Mouse (Mus musculus): Measurements from ENCODE around the gene Dido1. TPM values are rescaled to one million over a fixed set of nuclear protein-coding genes. Genes with fewer than 3 reads are reported as not detected.

Gene Dido1
- polyA plus RNA-seq, 1 experiment from 2014 or later = 29.6 TPM

DNA sequence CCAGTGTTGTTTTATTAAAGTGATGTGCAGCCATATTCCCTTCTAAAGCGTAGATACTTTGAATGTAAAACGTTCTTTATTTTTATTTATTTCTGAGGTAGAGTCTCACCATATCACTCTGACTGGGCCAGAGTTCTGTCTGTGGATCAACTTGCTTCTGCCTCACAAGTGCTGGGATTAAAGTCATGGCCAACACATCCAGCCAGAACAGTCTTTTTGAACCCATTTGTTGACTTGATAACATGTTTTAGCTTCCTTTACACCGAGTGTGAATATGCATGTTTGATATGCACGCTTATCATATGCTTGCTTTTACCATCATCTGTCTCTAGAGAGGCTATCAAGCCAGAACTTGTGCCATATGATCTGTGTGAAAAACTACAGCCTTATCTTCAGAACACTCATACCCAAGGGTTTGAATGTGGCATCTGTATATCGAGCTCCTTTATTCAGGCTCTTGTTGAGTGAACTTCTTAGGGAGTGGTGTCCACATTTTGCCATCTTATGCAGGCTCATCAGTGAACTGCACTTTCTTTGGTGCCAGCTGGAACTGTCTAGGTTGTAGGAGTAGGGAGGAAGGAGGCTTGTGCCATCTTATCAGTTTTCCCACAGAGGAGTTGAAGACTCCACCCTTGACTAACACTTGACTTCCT is 2.4 kb upstream of the Dido1 start:
- Histone ChIP-seq H3K9ac (replicated peaks) (no peak overlapping the region), H3K9me3 (no peaks in the 10 kb centered on the region), H3K27ac (replicated peaks) (no peak overlapping the region), H3K4me1 (peaks cover 37% of the 10 kb centered on the region), H3K36me3 (peaks cover 27% of the 10 kb centered on the region), H3K4me2 (replicated peaks) (no peak overlapping the region), H3K4me3 (no peak overlapping the region), H3K27me3 (no peaks in the 10 kb centered on the region)
- 92% methylated on average over 5 of the region's 5 CpGs for WGBS
- ATAC-seq (replicated peaks) = no peak

DNA sequence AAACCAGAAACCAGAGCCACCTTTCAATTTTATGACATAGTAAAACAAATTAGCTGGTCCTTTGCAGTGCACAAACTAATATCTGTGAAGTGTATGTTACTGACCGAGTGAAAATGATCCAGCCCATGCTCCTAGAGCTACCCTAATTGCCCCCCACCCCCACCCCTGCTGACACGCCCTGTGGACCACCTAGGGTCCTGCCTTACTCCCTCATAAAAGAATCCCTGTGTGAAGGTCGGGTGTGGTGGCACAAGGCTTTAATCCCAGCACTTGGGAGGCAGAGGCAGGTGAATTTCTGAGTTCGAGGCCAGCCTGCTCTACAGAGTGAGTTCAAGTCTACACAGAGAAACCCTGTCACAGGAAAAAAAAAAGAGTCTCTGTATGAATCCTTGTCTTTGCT is 1.7 kb upstream of the Dido1 start:
- ATAC-seq (replicated peaks) = no peak
- 71% methylated on average over 4 of the region's 4 CpGs for WGBS

DNA sequence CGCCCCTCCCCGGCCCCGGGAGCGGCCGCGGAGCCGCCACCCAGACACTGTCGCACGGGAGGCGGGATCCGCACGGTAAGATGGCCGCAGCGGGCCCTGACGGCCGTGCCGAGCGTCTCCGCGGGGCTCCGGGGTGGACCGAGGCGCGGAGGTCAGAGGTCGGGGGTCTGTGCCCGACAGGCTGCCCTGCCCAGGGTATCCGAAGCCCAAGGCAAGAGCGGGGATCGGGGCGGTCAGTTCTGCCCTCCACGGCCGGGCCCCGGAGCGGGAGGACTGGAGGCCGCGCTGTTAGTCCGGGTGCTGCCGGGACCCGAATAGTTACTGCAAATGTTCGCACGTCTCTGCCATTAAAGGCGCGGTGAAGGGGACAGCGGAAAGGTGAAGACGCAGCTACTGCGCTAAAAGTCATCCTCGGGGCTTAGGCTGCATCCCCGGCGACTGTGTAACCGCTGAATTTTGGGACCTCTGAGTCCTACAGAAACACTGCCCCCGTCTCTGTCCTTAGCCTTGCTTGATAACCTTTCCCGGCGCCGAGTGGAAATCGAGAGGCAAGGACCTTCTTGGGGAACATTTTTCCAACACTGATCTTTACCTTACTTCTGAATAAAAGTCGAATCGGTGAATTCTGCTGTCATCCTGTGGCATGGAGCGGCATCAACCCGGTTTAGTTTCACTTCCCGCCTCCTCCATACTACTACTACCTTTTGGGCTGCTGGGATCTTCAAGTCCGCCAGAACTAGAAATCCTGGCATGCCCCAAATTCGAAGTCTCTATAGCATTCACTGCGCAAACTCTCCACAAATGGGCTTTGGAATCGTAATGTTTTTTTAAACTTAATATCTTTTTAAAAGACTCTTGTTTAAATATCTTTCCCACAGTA is 717 bp upstream of the Dido1 start:
- Histone ChIP-seq H3K27ac (replicated peaks) (peak overlapping the region; percentile 81), H3K9me3 (no peaks in the 10 kb centered on the region), H3K4me1 (peaks cover 41% of the 10 kb centered on the region), H3K4me2 (replicated peaks) (peak overlapping the region; percentile 74), H3K36me3 (peaks cover 20% of the 10 kb centered on the region), H3K9ac (replicated peaks) (peak overlapping the region; percentile 83), H3K27me3 (no peaks in the 10 kb centered on the region), H3K4me3 (peak overlapping the region; percentile 65)
- 3% methylated on average over 59 of the region's 64 CpGs for WGBS
- no peak; the same call in 1 of the 2 replicates for ATAC-seq (replicated peaks)

More for the DNA sequence above, 1.7 kb upstream of the Dido1 start:
- Histone ChIP-seq H3K4me3 (peak overlapping the region; percentile 65; the same call in 1 of the 2 replicates), H3K4me2 (replicated peaks) (peak overlapping the region; percentile 74), H3K9me3 (no peaks in the 10 kb centered on the region), H3K4me1 (peaks cover 41% of the 10 kb centered on the region), H3K27ac (replicated peaks) (no peak overlapping the region), H3K36me3 (peaks cover 21% of the 10 kb centered on the region), H3K9ac (replicated peaks) (peak overlapping the region; percentile 83; the same call in 1 of the 2 replicates), H3K27me3 (no peaks in the 10 kb centered on the region)

DNA sequence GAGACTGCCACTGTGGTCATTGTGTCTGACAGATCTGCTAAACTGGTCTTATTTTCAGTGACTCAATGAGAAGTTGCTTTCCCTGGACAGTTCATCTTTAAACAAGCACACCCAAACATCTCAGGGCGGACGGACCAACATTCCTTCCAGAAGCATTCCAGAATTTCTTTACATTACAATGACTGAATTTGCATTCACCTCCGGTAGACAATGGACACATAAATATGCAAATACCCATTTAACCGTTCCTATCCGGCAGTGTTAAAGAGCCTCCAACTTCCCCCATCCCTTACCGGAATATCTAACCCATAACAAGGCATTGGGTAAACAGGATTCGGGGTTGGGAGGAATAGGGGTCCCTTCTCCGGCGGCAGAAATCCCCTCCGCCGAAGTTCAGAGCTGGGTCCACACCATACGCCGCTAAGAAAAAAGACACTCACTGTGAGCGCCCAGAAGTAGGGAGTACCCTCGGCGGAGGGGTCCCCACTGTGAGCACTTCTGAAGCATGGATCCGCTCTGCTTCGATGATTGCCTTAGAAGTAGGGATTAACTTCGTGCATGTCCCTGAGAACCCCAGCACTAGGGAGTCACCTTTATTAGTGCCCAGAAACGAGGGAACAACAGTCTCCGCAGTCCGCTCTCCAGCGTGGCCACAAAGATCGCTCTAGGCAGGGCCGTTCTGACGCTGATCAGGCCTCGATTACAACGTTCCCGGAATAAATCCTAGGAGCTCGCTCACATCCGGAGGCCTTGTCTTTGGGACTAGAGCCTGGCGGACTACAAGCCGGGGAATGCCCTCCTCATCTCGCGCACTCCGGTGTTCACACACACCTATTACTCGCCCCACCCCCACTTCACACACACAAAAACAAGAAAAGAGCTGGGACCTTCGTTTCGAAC is 526 bp downstream of the Dido1 start:
- H3K4me2 ChIP-seq (replicated peaks) = peak overlapping the region; percentile 86
- H3K9me3 ChIP-seq = no peaks in the 10 kb centered on the region
- peaks cover 14% of the 10 kb centered on the region for H3K36me3 ChIP-seq
- H3K9ac ChIP-seq (replicated peaks) = peak overlapping the region; percentile 71
- peak overlapping the region; percentile 83 for H3K27ac ChIP-seq (replicated peaks)
- ATAC-seq (replicated peaks) = peak; percentile 34
- WGBS = under 1% methylated on average over 39 of the region's 39 CpGs
- H3K27me3 ChIP-seq = no peaks in the 10 kb centered on the region
- H3K4me1 ChIP-seq = peaks cover 41% of the 10 kb centered on the region
- H3K4me3 ChIP-seq = peak overlapping the region; percentile 65

DNA sequence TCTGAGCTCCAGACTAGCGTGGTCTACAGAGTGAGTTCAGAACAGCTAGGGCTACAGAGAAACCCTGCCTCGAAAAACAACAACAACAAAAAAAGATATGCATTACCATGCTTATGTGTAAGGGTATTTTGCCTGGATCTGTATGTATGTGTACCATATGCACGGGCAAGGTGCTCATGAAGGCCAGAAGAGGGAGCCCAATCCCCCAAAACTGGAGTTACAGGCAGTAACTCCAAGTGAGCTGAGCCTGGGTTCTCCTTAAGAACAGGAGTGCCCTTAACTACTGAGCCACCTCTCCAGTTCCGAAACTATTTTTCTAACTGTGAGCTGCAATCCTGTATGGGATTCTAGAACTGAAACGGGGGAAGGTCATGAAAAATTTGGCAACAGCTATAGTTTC is 3.8 kb downstream of the Dido1 start:
- Histone ChIP-seq H3K4me1 (peaks cover 41% of the 10 kb centered on the region), H3K27ac (replicated peaks) (no peak overlapping the region), H3K9me3 (no peaks in the 10 kb centered on the region), H3K36me3 (0 out of 2 replicates have a peak, but pooled peaks cover 3% of the 10 kb centered on the region), H3K4me3 (no peak overlapping the region), H3K27me3 (no peaks in the 10 kb centered on the region), H3K9ac (replicated peaks) (no peak overlapping the region), H3K4me2 (replicated peaks) (no peak overlapping the region)
- WGBS = 93% methylated on average over 5 of the region's 5 CpGs
- ATAC-seq (replicated peaks) = no peak

DNA sequence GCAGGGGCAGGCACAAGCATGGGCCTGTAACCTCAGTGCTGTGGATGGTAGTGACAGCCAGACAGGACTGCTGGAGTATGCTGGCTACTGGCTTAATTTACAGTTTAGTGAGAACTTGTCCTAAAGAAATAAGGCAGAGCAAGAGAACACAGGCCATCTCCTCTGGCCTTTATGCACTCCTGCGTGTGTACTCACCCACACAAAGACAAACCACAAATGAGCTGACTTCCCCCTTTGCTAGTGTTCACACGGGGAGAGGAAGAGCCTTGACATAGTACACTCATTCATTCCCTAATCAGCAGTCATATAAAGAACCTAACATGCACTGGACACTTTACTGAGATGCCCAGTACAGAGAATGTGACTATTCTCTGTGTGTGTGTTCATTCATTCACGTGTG is 4.7 kb downstream of the Dido1 start:
- H3K36me3 ChIP-seq = 0 out of 2 replicates have a peak, but pooled peaks cover 3% of the 10 kb centered on the region
- 92% methylated on average over 3 of the region's 3 CpGs for WGBS
- no peak overlapping the region for H3K4me2 ChIP-seq (replicated peaks)
- H3K27ac ChIP-seq (replicated peaks) = no peak overlapping the region
- H3K9me3 ChIP-seq = no peaks in the 10 kb centered on the region
- H3K27me3 ChIP-seq = no peaks in the 10 kb centered on the region
- ATAC-seq (replicated peaks) = no peak
- no peak overlapping the region for H3K4me3 ChIP-seq
- peaks cover 46% of the 10 kb centered on the region for H3K4me1 ChIP-seq
- H3K9ac ChIP-seq (replicated peaks) = no peak overlapping the region

DNA sequence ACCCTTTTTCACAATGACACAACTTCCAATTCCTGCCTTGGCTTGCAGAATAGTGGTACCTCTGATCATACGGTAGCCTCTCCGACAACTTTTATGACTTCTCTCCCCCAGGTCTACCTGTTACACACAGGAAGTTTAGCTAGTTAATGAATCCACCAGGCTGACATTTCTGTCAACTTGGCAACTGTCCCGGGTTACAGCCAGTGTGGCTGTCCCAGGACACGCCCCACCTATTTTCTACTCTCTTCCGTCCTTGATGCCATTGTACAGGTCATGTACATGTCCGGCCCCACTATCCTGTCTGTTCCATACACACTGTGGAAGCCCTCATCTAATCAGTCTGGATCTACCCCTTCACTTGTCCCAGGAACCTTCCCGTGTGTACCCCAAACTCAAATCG is 5.2 kb downstream of the Dido1 start:
- ATAC-seq (replicated peaks) = no peak
- Histone ChIP-seq H3K27me3 (no peaks in the 10 kb centered on the region), H3K4me3 (no peak overlapping the region), H3K4me1 (peaks cover 51% of the 10 kb centered on the region), H3K9me3 (no peaks in the 10 kb centered on the region), H3K27ac (replicated peaks) (no peak overlapping the region), H3K36me3 (0 out of 2 replicates have a peak, but pooled peaks cover 3% of the 10 kb centered on the region), H3K9ac (replicated peaks) (no peak overlapping the region), H3K4me2 (replicated peaks) (no peak overlapping the region)
- 88% methylated on average over 8 of the region's 8 CpGs for WGBS

DNA sequence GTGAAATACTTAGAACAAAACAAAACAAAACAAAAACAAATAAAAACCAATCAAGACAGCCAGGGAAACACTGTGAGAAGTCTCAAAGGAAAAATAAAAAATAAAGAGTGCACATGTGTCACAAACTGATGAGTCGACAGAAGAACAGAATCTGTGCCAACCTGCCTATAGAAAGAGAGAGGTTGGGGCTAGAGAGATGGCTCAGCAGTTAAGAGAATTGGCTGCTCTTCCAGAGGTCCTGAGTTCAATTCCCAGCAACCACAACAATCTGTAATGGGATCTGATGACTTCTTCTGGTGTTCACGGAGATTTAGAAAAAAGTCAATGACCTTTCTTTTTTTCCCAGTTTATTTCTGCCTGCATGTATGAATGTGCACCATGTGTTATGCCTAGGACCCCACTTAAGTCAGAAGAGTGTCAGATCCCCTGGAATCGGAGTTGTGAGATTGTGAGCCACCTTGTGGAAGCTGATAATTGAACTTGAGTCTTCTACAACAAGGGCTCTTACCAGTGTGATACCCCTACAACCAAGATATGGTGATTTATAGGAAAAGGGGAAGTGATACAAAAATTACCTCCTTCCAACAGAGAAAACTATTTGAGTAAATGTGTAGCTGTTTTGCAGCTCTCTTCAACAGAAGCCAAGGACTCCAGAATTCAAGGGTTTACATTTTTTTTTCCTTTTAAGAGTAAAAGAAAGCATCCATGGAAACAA is 6.0 kb downstream of the Dido1 start:
- Histone ChIP-seq H3K27me3 (no peaks in the 10 kb centered on the region), H3K27ac (replicated peaks) (no peak overlapping the region), H3K9me3 (no peaks in the 10 kb centered on the region), H3K4me1 (peaks cover 52% of the 10 kb centered on the region), H3K4me2 (replicated peaks) (no peak overlapping the region), H3K36me3 (0 out of 2 replicates have a peak, but pooled peaks cover 3% of the 10 kb centered on the region), H3K4me3 (no peak overlapping the region), H3K9ac (replicated peaks) (no peak overlapping the region)
- WGBS = 85% methylated on average over 3 of the region's 3 CpGs
- no peak for ATAC-seq (replicated peaks)

DNA sequence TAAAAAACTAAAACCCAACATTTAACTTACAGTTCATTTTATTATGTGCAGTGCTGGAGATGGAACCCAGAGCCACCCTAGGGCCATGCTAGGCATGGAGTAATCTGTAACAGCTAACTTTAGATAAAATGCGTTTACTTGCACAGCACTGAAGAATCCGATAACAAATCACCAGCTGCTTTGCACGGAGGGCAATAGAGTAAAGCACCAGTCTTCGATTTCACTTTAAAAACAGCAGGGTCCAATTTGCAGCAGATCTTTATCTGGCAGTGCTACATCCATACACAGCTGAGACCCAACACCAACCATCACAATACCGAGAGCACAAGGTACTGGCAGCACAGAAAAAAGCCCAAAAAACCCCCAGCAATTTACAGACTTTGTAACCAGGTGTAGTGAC is 6.6 kb downstream of the Dido1 start:
- Histone ChIP-seq H3K9me3 (no peaks in the 10 kb centered on the region), H3K4me1 (peaks cover 47% of the 10 kb centered on the region), H3K27me3 (no peaks in the 10 kb centered on the region), H3K4me3 (no peak overlapping the region; the same call in 1 of the 2 replicates), H3K36me3 (0 out of 2 replicates have a peak, but pooled peaks cover 3% of the 10 kb centered on the region), H3K27ac (replicated peaks) (no peak overlapping the region), H3K9ac (replicated peaks) (no peak overlapping the region), H3K4me2 (replicated peaks) (peak overlapping the region; percentile 95)
- WGBS = 90% methylated on average over 5 of the region's 5 CpGs
- ATAC-seq (replicated peaks) = no peak

DNA sequence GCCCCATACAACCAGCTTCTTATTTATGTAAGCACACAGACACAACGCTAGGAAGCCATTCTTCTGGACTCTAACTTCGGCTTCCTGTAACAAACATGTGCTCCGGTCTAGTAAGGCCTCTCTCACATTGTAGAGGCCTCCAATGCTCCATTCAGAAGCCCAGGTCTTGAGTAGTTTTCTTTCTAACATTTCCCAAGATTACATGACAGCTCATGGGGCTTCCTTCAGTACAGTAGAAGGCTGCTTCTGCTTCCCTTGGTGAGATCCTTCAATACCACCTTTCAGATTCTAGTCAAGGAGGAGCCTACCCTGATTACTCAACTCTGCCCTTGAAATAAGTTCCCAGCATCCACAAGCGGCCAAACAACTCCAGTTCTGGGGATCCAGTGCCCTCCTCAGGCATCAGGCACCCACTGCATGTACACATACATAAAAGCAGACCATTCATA is 7.1 kb downstream of the Dido1 start:
- Histone ChIP-seq H3K27me3 (no peaks in the 10 kb centered on the region), H3K27ac (replicated peaks) (peak overlapping the region; percentile 94), H3K9ac (replicated peaks) (peak overlapping the region; percentile 93), H3K4me2 (replicated peaks) (peak overlapping the region; percentile 95), H3K4me1 (peaks cover 44% of the 10 kb centered on the region), H3K9me3 (no peaks in the 10 kb centered on the region), H3K36me3 (0 out of 2 replicates have a peak, but pooled peaks cover 3% of the 10 kb centered on the region), H3K4me3 (peak overlapping the region; percentile 55)
- WGBS = 33% methylated on average over 4 of the region's 4 CpGs
- ATAC-seq (replicated peaks) = no peak
